Mouse (Mus musculus): ENCODE measurements around the gene Ptx4. TPM values are rescaled to one million over a fixed set of nuclear protein-coding genes. Genes with fewer than 3 reads are reported as not detected.
A peak's percentile ranks its signal among the peaks of the same experiment; 100 is the strongest.

The Ptx4 gene
- polyA plus RNA-seq (2012; rRNA removed), result 0.07 TPM in 1 of 2 replicates, not detected in the other

GRCm38 (mm10) chr17:25120406-25120805 is at the start of gene Ptx4:
Gene Ptx4 (plus strand): TSS chr17:25120760.
- TF ChIP-seq POLR2A (IDR thresholded peaks at IDR 0.05; ENCODE audit: borderline replicate concordance, extremely low read depth, insufficient read depth, insufficient read length, poor library complexity, severe bottlenecking), result no peak
- TF ChIP-seq CTCF (IDR thresholded peaks at IDR 0.05; ENCODE audit: borderline replicate concordance, extremely low read depth, insufficient read depth, insufficient read length), result no peak
- DNase-seq (ENCODE audit: low read depth), result no peak

- TF ChIP-seq POLR2A (IDR thresholded peaks at IDR 0.05; ENCODE audit: borderline replicate concordance, extremely low read depth, insufficient read depth, insufficient read length, poor library complexity, severe bottlenecking) (no peak), CTCF (IDR thresholded peaks at IDR 0.05; ENCODE audit: borderline replicate concordance, extremely low read depth, insufficient read depth, insufficient read length) (no peak)
Measured at GRCm38 (mm10) chr17:25076906-25077305, 43.7 kb upstream of the Ptx4 start.

GRCm38 (mm10) chr17:25077771-25078372 is 42.7 kb upstream of the Ptx4 start:
- TF ChIP-seq CTCF (IDR thresholded peaks at IDR 0.05; ENCODE audit: borderline replicate concordance, extremely low read depth, insufficient read depth, insufficient read length) (no peak), POLR2A (IDR thresholded peaks at IDR 0.05; ENCODE audit: borderline replicate concordance, extremely low read depth, insufficient read depth, insufficient read length, poor library complexity, severe bottlenecking) (no peak)
- DNase-seq (ENCODE audit: low read depth), result peak; percentile 69

More at GRCm38 (mm10) chr17:25076906-25077305, 43.7 kb upstream of the Ptx4 start:
- no peak for DNase-seq (ENCODE audit: low read depth)

- TF ChIP-seq POLR2A (IDR thresholded peaks at IDR 0.05; ENCODE audit: borderline replicate concordance, extremely low read depth, insufficient read depth, insufficient read length, poor library complexity, severe bottlenecking) (no peak), CTCF (IDR thresholded peaks at IDR 0.05; ENCODE audit: borderline replicate concordance, extremely low read depth, insufficient read depth, insufficient read length) (no peak)
- no peak for DNase-seq (ENCODE audit: low read depth)
Measured at GRCm38 (mm10) chr17:25080210-25080609, 40.4 kb upstream of the Ptx4 start.

GRCm38 (mm10) chr17:25080960-25081381 is 39.6 kb upstream of the Ptx4 start:
- TF ChIP-seq POLR2A (IDR thresholded peaks at IDR 0.05; ENCODE audit: borderline replicate concordance, extremely low read depth, insufficient read depth, insufficient read length, poor library complexity, severe bottlenecking) (no peak), CTCF (IDR thresholded peaks at IDR 0.05; ENCODE audit: borderline replicate concordance, extremely low read depth, insufficient read depth, insufficient read length) (no peak)
- DNase-seq (ENCODE audit: low read depth), result peak; percentile 14

GRCm38 (mm10) chr17:25082081-25082847 is 38.3 kb upstream of the Ptx4 start:
- no peak for DNase-seq (ENCODE audit: low read depth)
- TF ChIP-seq CTCF (IDR thresholded peaks at IDR 0.05; ENCODE audit: borderline replicate concordance, extremely low read depth, insufficient read depth, insufficient read length) (no peak), POLR2A (IDR thresholded peaks at IDR 0.05; ENCODE audit: borderline replicate concordance, extremely low read depth, insufficient read depth, insufficient read length, poor library complexity, severe bottlenecking) (no peak)

GRCm38 (mm10) chr17:25082887-25083286 is 37.7 kb upstream of the Ptx4 start:
- DNase-seq (ENCODE audit: low read depth), result no peak
- TF ChIP-seq POLR2A (IDR thresholded peaks at IDR 0.05; ENCODE audit: borderline replicate concordance, extremely low read depth, insufficient read depth, insufficient read length, poor library complexity, severe bottlenecking), result no peak
- no peak for TF ChIP-seq CTCF (IDR thresholded peaks at IDR 0.05; ENCODE audit: borderline replicate concordance, extremely low read depth, insufficient read depth, insufficient read length)

GRCm38 (mm10) chr17:25083444-25083931 is 37.1 kb upstream of the Ptx4 start, which contains the start of gene Tmem204:
Gene Tmem204 (minus strand): TSS chr17:25083591.
- DNase-seq (ENCODE audit: low read depth), result peak; percentile 41
- TF ChIP-seq POLR2A (IDR thresholded peaks at IDR 0.05; ENCODE audit: borderline replicate concordance, extremely low read depth, insufficient read depth, insufficient read length, poor library complexity, severe bottlenecking), result no peak
- peak; percentile 24; the same call in 1 of the 2 replicates for TF ChIP-seq CTCF (IDR thresholded peaks at IDR 0.05; ENCODE audit: borderline replicate concordance, extremely low read depth, insufficient read depth, insufficient read length)

- no peak for TF ChIP-seq POLR2A (IDR thresholded peaks at IDR 0.05; ENCODE audit: borderline replicate concordance, extremely low read depth, insufficient read depth, insufficient read length, poor library complexity, severe bottlenecking)
- DNase-seq (ENCODE audit: low read depth), result no peak
Measured at GRCm38 (mm10) chr17:25084835-25085385, 35.6 kb upstream of the Ptx4 start.

- no peak for TF ChIP-seq CTCF (IDR thresholded peaks at IDR 0.05; ENCODE audit: borderline replicate concordance, extremely low read depth, insufficient read depth, insufficient read length)
- TF ChIP-seq POLR2A (IDR thresholded peaks at IDR 0.05; ENCODE audit: borderline replicate concordance, extremely low read depth, insufficient read depth, insufficient read length, poor library complexity, severe bottlenecking), result no peak
Measured at GRCm38 (mm10) chr17:25086724-25087123, 33.8 kb upstream of the Ptx4 start.

GRCm38 (mm10) chr17:25089158-25089557 is 31.4 kb upstream of the Ptx4 start:
- TF ChIP-seq POLR2A (IDR thresholded peaks at IDR 0.05; ENCODE audit: borderline replicate concordance, extremely low read depth, insufficient read depth, insufficient read length, poor library complexity, severe bottlenecking) (no peak), CTCF (IDR thresholded peaks at IDR 0.05; ENCODE audit: borderline replicate concordance, extremely low read depth, insufficient read depth, insufficient read length) (no peak)
- DNase-seq (ENCODE audit: low read depth), result no peak

More at GRCm38 (mm10) chr17:25086724-25087123, 33.8 kb upstream of the Ptx4 start:
- no peak for DNase-seq (ENCODE audit: low read depth)
